Mouse (Mus musculus): ENCODE data around the gene Cdk19. TPM values are rescaled to one million over a fixed set of nuclear protein-coding genes. Genes with fewer than 3 reads are reported as not detected.
A peak's percentile ranks its signal among the peaks of the same experiment; 100 is the strongest.

Gene Cdk19
- polyA plus RNA-seq, 1 experiment: not detected

GRCm38 (mm10) chr10:40519586-40519985 lies 180.2 kb downstream of the Cdk19 start:
- peaks cover 16% of the 10 kb centered on the region for H3K4me1 ChIP-seq (ENCODE audit: control insufficient read depth, insufficient read depth, low read length)
- H3K27ac ChIP-seq (ENCODE audit: insufficient read depth, low read depth, low read length): peak overlapping the region; percentile 69
- no peak for TF ChIP-seq POLR2A (IDR thresholded peaks at IDR 0.05; ENCODE audit: insufficient read depth, low read depth, low read length)
- TF ChIP-seq CTCF (IDR thresholded peaks at IDR 0.05; ENCODE audit: insufficient read depth, low read depth, low read length): no peak
- H3K4me3 ChIP-seq (ENCODE audit: insufficient read depth, low read depth, low read length): no peak overlapping the region
- WGBS: 49% methylated on average over 4 of the region's 4 CpGs

- peaks cover 16% of the 10 kb centered on the region for H3K4me1 ChIP-seq (ENCODE audit: control insufficient read depth, insufficient read depth, low read length)
- H3K4me3 ChIP-seq (ENCODE audit: insufficient read depth, low read depth, low read length): no peak overlapping the region
- TF ChIP-seq CTCF (IDR thresholded peaks at IDR 0.05; ENCODE audit: insufficient read depth, low read depth, low read length): no peak
- TF ChIP-seq POLR2A (IDR thresholded peaks at IDR 0.05; ENCODE audit: insufficient read depth, low read depth, low read length): no peak
- H3K27ac ChIP-seq (ENCODE audit: insufficient read depth, low read depth, low read length): peak overlapping the region; percentile 78
- WGBS: 13% methylated on average over 12 of the region's 12 CpGs
These were observed 182.2 kb downstream of the Cdk19 start for GRCm38 (mm10) chr10:40521579-40521978.

GRCm38 (mm10) chr10:40523312-40523975 lies 184.1 kb downstream of the Cdk19 start:
- 73% methylated on average over 7 of the region's 7 CpGs for WGBS
- no peak overlapping the region for H3K4me3 ChIP-seq (ENCODE audit: insufficient read depth, low read depth, low read length)
- H3K27ac ChIP-seq (ENCODE audit: insufficient read depth, low read depth, low read length): peak overlapping the region; percentile 39; the same call in 1 of the 2 replicates
- peaks cover 16% of the 10 kb centered on the region for H3K4me1 ChIP-seq (ENCODE audit: control insufficient read depth, insufficient read depth, low read length)
- TF ChIP-seq CTCF (IDR thresholded peaks at IDR 0.05; ENCODE audit: insufficient read depth, low read depth, low read length): no peak
- no peak for TF ChIP-seq POLR2A (IDR thresholded peaks at IDR 0.05; ENCODE audit: insufficient read depth, low read depth, low read length)

- H3K4me3 ChIP-seq (ENCODE audit: insufficient read depth, low read depth, low read length): no peak overlapping the region
- peaks cover 16% of the 10 kb centered on the region for H3K4me1 ChIP-seq (ENCODE audit: control insufficient read depth, insufficient read depth, low read length)
- peak overlapping the region; percentile 36; the same call in 1 of the 2 replicates for H3K27ac ChIP-seq (ENCODE audit: insufficient read depth, low read depth, low read length)
- TF ChIP-seq CTCF (IDR thresholded peaks at IDR 0.05; ENCODE audit: insufficient read depth, low read depth, low read length) (no peak), POLR2A (IDR thresholded peaks at IDR 0.05; ENCODE audit: insufficient read depth, low read depth, low read length) (no peak)
- WGBS: 71% methylated on average over 9 of the region's 9 CpGs
These were observed 184.9 kb downstream of the Cdk19 start for GRCm38 (mm10) chr10:40524032-40524806.

GRCm38 (mm10) chr10:40524991-40525390 lies 185.6 kb downstream of the Cdk19 start:
- WGBS: 33% methylated on average over 10 of the region's 10 CpGs
- TF ChIP-seq POLR2A (IDR thresholded peaks at IDR 0.05; ENCODE audit: insufficient read depth, low read depth, low read length): no peak
- no peak for TF ChIP-seq CTCF (IDR thresholded peaks at IDR 0.05; ENCODE audit: insufficient read depth, low read depth, low read length)
- H3K27ac ChIP-seq (ENCODE audit: insufficient read depth, low read depth, low read length): no peak overlapping the region
- peaks cover 12% of the 10 kb centered on the region for H3K4me1 ChIP-seq (ENCODE audit: control insufficient read depth, insufficient read depth, low read length)
- no peak overlapping the region for H3K4me3 ChIP-seq (ENCODE audit: insufficient read depth, low read depth, low read length)

GRCm38 (mm10) chr10:40525616-40526155 lies 186.3 kb downstream of the Cdk19 start:
- WGBS: 65% methylated on average over 9 of the region's 9 CpGs
- H3K27ac ChIP-seq (ENCODE audit: insufficient read depth, low read depth, low read length): no peak overlapping the region
- H3K4me1 ChIP-seq (ENCODE audit: control insufficient read depth, insufficient read depth, low read length): peaks cover 12% of the 10 kb centered on the region
- TF ChIP-seq CTCF (IDR thresholded peaks at IDR 0.05; ENCODE audit: insufficient read depth, low read depth, low read length) (no peak), POLR2A (IDR thresholded peaks at IDR 0.05; ENCODE audit: insufficient read depth, low read depth, low read length) (no peak)
- H3K4me3 ChIP-seq (ENCODE audit: insufficient read depth, low read depth, low read length): no peak overlapping the region

GRCm38 (mm10) chr10:40526301-40526761 lies 187.0 kb downstream of the Cdk19 start:
- Histone ChIP-seq H3K27ac (ENCODE audit: insufficient read depth, low read depth, low read length) (no peak overlapping the region), H3K4me3 (ENCODE audit: insufficient read depth, low read depth, low read length) (no peak overlapping the region), H3K4me1 (ENCODE audit: control insufficient read depth, insufficient read depth, low read length) (peaks cover 8% of the 10 kb centered on the region)
- 60% methylated on average over 8 of the region's 8 CpGs for WGBS
- TF ChIP-seq POLR2A (IDR thresholded peaks at IDR 0.05; ENCODE audit: insufficient read depth, low read depth, low read length) (no peak), CTCF (IDR thresholded peaks at IDR 0.05; ENCODE audit: insufficient read depth, low read depth, low read length) (no peak)

- no peak overlapping the region for H3K4me3 ChIP-seq (ENCODE audit: insufficient read depth, low read depth, low read length)
- TF ChIP-seq POLR2A (IDR thresholded peaks at IDR 0.05; ENCODE audit: insufficient read depth, low read depth, low read length): no peak
- TF ChIP-seq CTCF (IDR thresholded peaks at IDR 0.05; ENCODE audit: insufficient read depth, low read depth, low read length): no peak
- H3K4me1 ChIP-seq (ENCODE audit: control insufficient read depth, insufficient read depth, low read length): peaks cover 4% of the 10 kb centered on the region; the same call in 1 of the 2 replicates
- WGBS: 91% methylated on average over 3 of the region's 3 CpGs
- no peak overlapping the region for H3K27ac ChIP-seq (ENCODE audit: insufficient read depth, low read depth, low read length)
These were observed 187.6 kb downstream of the Cdk19 start for GRCm38 (mm10) chr10:40526986-40527385.

GRCm38 (mm10) chr10:40527573-40527972 lies 188.2 kb downstream of the Cdk19 start:
- no peak overlapping the region for H3K4me3 ChIP-seq (ENCODE audit: insufficient read depth, low read depth, low read length)
- no peak overlapping the region for H3K27ac ChIP-seq (ENCODE audit: insufficient read depth, low read depth, low read length)
- no peaks in the 10 kb centered on the region for H3K4me1 ChIP-seq (ENCODE audit: control insufficient read depth, insufficient read depth, low read length)
- TF ChIP-seq CTCF (IDR thresholded peaks at IDR 0.05; ENCODE audit: insufficient read depth, low read depth, low read length) (no peak), POLR2A (IDR thresholded peaks at IDR 0.05; ENCODE audit: insufficient read depth, low read depth, low read length) (no peak)
- WGBS: 62% methylated on average over 8 of the region's 8 CpGs
